Mouse (Mus musculus): ENCODE results near the gene BC030867.

The BC030867 gene

DNA sequence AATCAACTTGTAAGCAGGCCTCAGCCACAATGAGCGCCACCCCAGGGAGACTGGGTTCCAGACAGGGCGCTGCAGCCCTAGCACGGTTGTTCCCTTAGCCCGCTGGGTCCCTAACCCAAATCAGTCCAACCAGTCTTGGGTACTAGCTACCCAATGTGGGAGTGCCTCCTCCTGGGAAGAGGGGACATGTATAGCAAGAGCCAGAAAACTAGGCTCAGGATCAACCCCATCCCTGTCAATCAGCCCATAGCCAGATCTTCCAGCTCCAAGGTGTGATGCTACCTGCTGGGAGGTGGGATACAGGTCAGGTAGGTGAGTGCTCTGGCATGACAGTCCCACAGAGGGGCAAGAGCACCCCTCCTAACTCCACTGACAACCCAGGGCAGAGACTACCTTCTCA, 41.5 kb downstream of the BC030867 start:
- DNase-seq (ENCODE audit: inconsistent ontology term): no peak

DNA sequence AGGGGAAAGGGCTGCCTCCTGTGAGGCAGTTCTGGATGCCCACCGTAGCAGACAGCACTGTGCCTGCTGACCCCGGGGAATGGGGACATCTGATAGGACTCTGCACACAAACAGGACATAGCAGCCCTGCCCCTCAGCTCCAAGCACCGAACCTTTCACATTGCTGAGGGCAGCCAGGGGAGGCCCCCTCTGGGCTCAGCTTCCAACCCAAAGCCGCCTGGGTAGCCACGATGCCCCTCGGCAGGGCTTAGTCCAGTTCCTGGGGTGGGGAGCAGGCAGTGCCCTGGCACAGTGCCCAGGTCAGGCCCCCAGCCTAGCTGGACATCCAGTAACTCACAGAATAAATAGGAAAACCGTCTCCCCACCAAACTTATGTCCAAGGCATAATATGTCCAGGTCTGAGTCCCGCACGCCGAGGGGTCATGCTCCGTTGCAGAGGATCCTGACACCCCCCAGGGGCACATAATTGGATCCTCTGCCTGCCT, 42.4 kb downstream of the BC030867 start:
- no peak for DNase-seq (ENCODE audit: inconsistent ontology term)

DNA sequence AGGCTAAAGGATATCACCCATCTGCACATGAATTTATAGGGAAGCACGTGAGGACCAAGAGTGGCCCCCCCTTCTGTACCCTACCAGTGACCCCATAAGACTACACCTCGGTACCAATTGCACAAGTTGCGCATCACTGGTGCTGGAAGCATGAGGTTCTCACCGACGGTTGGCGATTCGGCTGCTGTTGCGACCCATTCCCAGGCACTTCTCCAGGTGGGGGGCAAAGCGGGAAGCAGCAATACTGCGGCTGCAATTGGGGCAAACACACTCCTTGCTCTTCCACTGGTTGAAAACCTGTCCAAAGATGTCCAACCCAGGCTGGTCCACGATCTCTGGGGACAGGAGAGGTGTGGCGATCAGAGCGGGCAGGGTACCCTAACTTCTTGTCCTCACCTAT, 45.3 kb downstream of the BC030867 start:
- no peak for DNase-seq (ENCODE audit: inconsistent ontology term)

DNA sequence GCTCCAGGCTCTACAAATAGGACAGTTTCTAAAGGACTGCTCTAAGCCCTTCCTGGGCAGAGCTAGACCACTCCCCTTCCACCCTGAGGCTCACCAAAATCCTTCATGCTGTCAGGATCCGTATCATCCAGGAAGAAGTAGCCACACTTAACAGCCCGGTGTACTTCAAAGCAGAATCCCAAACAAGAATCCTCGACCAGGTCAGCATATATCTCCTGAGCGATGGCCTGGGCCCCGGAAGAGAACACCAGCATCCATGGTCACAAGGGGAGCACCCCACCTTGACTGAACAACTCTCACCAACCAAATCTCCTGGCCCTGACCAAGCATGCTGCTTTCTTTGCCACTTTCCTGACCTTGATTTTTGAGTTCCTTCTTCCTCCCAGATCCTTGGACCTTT, 45.7 kb downstream of the BC030867 start:
- no peak for DNase-seq (ENCODE audit: inconsistent ontology term)

DNA sequence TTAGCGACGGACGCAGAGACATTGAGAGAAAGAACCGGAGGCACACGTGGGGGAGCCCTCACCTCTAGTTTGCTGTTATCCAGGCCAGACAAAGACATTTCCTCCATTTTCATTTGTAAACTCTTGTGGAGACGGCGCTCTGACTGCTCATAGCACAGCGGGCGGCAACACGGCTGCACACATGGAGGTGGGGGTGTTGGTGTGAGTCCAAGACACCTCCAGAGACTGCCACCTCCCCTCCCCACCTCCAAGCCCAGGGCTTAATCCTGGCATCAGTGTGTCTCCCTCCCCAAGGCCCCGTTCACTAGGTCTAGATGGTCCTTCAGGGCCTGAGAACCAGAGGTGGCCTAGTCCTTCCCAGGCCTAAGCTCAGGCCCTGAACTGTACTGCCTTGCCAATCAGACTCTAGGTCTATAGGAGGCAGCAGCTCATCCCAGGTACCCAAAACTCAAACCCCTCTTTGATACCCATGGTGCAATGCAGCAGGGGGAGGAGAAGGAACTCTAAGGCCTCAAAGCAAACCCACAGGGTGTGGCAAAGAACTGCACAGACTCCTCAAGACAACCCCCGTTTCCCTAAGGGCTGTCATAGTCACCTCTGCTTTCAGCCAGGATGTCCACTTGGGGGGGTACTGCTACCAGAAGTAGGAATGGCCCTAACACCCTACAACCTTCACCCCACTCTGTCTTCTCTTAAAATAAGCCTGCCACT, 46.4 kb downstream of the BC030867 start:
- DNase-seq (ENCODE audit: inconsistent ontology term): peak; percentile 28

DNA sequence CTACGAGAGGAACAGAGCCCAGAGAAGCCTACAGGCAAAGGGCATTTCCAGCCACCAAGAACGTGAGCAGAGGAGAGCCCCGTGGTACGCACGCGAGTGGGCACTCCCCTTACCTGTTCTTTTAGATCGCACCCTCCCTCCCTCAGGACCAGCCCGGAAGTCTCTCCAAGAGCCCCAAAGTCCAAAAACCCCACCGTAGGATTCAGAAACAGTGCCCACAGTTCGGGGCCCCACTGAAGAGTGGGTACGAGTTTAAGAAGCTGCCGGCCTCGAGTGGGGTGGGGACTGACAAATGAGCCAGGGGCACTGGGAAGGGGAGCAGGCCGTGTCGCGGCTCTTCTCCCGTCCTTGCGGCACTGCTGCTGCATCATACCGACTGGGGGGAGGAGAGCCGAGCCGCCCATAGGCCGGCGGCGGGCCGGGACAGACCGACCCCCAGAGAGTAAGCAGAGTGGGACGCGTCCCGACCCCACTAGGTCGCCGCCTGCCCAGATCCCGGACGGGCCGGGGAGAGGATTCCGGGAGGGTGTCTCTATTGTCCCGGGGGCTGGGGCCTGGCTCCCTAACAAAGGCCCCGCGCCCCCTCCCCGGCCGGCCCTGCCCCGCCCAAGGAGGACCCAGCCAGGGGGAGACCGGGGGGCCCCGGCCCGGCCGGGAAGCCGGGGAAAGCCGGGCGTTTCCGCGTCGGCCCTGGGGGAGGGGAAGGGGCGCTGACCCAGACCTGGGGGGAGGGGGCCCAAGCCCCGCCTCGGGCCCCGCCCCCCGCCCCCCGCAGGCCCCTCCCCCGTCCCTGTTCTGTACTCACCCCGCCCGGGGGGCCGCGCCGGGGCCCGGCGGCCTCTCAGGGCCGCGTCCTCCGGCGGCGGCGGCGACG, 47.2 kb downstream of the BC030867 start:
- DNase-seq (ENCODE audit: inconsistent ontology term): peak; percentile 82

DNA sequence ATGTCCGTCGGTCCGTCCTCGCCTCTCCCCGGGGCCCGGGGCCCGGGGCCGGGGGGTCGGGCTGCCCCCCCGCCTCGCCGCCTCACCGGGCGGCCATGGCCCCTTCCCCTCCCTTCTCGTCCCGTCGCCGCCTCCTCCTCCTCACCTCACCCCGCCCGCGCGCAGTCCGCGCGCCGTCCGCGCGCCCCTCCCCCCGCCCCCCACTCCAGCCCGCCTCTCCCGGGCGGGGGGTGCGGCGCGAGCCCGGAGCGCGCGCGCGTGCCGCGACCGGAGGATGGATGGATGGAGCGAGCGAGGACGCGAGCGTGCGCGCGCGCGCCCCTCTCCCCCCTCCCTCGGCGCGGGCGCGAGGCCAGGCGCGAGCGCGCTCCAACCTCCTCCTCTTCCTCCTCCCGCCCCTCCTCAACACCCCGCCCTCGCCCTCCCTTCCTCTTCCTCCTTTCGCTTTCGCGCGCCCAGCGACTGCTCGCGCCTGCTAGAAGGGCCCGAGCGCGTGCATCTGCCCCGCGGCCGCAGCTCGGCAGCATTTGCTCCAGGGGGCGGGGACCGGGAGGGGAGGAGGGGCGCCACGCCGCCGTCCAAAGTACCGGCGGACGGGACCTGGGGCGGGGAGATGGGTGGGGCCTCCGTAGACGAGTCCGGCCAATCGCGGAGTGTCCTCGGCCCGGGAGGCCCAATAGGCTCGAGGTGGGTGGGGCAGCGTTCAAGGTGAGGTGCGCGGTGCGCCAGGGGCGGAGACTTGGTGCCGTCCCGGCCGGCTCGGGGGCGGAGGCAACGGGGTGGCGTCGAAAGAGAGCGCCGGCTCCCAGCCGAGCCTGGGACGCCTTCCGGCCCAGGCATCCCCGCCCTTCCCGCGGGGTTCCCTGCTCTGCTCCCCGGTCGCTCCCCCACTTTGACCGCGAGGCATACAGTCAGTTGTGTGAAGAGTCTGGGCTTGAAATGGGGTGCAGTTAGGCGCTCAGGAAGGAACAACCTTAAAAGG, 48.1 kb downstream of the BC030867 start, which contains the start of gene Atxn7l3:
TSS of gene Atxn7l3 (minus strand) at position 141 of the 982 bp plus-strand sequence.
- peak; percentile 100 for DNase-seq (ENCODE audit: inconsistent ontology term)

DNA sequence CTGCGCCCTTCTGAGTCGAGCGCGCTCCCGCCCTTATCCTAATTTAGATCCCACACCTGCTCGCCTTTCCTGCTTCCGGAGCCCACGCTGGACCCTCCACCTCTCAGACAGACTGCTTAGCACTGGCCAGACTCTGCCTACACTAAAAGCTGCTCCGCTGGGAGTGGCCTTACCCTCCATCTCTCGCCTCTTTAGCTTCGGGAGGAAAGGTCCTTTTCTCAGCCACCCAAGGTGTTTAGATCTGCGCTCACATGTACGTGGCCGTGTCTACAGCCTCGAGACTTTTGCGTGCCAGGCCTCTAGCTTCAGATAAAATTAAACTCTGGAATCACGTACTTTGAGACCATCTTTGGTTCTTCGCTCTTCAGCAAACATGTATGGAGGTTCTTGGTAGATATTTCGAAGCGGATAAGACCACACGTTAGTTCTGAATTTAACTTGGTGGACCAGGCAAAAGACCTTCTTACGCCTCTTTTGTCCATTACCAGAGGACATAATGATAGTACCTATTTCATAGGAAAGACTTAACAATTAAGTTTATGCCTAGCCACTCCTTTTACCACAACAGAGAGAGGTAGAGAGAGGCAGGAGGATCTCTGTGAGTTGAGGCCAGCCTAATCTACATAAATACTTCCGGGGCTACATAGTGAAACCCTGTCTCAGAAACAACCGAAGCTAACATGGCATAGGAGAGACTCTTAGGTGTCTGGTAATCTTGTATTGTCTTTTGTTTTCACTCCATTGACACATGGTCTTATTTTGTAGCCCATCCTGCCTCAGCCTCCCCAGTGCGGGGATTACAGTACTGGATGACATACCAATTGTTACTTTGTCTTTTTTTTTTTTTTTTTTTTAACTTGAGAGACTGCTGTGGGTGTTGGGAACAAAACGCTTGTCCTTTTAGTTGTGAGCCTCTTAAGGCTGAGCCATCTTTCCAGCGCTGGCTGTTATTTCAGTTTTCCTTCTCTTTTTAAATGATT, 49.2 kb downstream of the BC030867 start:
- DNase-seq (ENCODE audit: inconsistent ontology term): no peak

DNA sequence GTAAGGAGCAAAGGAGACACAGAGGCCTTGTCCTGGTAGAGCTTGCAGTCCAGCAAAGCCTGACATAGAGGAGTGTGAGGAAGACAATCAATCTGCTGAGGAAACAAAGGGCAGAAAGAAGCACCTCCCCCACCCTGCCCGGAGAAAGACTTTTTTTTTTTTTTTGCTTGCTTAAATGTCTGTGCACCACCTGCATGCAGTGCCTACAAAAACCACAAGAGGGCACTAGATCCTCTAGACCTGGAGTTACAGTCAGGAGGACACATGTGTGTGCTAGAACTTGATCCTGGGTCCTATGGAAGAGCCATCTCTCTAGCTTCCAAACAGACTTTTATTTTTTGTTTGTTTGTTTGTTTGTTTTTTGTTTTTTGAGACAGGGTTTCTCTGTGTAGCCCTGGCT, 51.2 kb downstream of the BC030867 start:
- peak; percentile 32 for DNase-seq (ENCODE audit: inconsistent ontology term)

DNA sequence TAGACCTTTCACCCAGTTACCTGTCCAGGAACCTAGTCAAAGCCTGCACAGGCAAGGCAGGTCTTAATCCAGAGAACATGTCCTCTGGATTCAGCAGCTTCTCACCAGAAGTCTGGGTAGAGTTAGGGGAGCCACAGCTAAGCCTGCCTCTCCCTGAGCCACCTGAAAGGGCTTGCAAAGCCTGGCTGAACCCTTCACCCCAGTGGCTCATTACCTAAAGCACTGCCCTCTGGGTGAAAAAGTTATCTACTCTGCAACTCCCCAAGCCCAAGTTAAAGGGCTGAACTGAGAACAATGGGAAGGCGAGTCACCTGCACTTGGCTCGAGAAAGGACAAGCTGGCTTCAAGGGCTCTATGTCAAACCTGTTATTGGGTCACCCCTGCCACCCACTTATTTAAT, 55.5 kb downstream of the BC030867 start:
- DNase-seq (ENCODE audit: inconsistent ontology term): no peak

DNA sequence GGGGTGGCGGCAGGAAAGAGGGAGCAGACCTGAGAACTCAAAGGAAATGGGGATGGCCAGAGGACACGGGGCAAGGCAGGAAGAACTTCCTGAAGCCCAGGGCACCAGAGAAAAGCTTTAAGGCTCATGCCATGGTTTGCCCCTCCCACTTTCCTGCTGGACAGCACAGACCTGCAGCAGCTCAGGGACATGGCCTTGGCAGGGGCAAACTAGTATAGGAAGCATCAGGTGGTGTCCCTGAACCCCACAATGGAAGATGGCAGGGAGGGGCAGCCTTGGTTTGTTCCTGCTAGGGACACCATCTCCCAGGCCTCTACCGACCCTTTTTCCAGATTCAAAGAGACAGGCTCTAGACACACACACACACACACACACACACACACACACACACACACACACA, 56.7 kb downstream of the BC030867 start:
- no peak for DNase-seq (ENCODE audit: inconsistent ontology term)

DNA sequence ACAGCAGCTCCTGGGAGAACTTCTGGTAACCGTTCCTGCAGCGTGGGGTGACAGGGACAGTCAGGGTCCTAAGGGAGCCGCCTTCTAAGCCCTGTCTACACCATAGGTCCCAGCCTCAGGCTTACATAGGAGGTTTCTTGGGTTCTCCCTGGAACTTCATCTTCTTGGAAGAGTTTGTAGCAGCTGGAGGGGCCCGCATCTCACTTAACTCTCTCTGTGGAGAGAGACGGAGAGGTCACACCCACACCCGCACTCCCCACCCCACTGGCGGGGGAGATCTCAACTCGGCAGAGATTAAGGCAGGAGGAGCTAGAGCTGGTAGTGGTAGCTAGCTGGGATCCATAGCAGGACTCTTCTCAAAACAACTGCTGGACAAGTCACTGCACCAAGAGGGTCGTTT, 59.4 kb downstream of the BC030867 start:
- no peak for DNase-seq (ENCODE audit: inconsistent ontology term)

DNA sequence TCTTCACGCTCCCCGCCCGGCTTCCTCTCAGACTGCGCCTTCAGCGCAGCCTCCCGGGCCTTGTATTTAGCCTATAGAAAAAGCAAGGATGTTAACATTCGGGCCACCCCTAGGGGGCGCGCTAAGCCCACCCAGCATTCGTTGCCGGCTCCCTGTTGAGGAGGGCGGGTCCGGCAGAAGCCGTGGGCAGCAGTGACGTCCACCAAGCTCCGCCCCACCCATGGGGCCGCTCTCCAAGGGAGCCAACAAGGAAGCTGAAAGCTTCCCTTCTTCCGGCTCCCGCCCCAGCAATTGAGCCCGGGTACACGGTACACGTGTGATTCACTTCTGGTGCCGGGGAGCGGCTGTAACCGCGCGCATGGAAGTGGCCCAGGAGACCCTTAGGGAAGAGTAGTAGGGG, 60.3 kb downstream of the BC030867 start:
- DNase-seq (ENCODE audit: inconsistent ontology term): peak; percentile 99

DNA sequence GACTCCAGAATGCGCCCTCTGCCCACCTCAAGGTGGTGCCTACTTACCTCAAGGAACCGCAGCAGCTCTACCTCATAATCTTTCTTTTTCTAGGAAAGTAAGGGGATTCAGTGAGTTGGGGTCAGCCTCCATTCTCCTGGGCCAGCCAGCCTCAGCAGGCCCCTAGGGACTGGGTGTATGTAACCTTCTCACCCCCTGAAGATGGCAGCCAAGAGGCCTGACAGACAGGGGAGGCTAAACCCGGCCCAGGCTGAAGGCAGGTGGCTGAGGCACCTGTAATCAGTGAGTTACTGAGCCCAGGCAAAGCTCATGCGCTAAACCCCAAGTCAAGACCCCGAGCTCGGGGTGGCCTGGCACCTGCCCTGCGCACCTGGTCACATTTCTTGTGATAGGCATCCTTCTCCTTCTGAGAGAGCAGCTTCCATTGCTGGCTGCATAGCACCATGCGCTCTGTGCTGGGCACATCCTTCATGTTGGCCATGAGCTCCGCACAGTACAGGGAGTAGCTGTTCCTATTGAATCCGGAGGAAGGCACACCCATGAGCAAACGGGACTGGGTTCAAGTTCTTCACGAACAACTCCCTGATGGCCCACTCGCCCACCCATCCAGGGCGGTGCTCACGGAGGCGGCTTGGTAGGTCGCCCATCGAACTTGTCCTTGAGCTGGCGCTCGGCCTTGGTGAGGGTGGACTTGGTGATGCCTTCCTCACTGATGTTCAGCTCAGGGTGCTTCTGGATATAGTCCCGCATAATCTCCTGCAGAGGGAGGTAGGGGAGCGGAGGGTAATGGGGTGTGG, 61.3 kb downstream of the BC030867 start:
- DNase-seq (ENCODE audit: inconsistent ontology term): no peak

DNA sequence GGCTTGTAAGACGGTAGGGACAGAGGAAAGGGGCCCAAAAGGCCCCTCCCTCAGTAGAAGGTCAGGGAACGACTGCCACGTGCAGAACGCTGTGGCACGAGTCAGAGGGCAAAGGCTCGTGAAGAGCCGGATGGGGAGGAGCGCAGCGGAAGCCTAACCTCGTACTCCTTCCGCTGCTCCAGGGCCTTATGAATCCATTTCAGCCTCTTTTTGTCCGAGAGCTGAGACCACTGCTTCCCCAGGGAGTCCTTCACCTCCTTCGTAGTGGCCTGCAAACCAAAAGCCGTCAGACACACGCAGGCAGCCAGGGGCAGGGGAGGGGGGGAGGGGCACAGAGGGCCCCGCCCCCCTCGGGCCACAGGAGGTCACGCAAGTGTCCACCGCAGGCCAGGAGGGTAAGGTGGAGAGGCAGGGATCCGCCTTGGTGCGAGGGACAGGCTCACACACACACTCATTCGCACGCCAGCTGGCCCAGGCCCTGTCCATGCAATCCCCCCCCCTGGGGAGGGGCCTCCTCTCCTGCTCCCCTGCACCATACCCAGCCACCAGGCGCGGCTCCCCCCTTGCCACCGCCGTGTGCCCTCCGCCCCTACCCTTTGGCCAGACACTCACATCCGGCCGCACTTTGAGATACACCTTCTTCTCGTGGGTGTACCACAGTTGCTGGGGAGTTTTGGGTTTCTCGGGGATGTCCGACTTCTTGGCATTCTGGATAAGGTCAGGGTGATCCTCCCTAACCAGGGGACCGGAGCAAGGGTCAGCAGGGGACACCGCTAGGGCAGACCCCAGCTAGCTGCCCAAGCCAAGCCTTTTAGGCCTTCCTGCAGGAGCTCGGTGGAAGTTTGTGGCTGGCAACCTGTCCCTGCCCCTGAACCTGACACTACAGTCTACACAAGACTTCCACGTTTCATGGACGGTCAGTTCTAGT, 62.4 kb downstream of the BC030867 start:
- no peak for DNase-seq (ENCODE audit: inconsistent ontology term)

DNA sequence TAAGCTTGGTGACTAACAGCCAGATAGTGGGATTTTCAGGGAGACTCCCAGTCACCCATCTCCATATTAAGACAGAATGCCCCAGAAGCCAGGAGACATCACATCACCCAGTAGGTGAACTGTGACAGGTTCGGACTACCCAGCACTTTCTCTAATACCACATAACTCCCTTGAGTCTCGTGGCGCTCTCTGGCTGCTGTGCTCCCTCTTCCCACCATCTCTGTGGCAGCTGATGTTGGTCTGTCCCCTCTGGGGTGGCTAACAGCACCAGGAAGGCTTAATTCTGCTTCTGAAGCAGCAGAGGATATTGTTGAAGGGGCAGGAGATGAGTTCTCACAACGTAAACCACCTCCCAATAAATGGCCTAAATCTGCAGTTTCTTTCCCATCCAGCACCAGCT, 63.3 kb downstream of the BC030867 start:
- no peak for DNase-seq (ENCODE audit: inconsistent ontology term)

DNA sequence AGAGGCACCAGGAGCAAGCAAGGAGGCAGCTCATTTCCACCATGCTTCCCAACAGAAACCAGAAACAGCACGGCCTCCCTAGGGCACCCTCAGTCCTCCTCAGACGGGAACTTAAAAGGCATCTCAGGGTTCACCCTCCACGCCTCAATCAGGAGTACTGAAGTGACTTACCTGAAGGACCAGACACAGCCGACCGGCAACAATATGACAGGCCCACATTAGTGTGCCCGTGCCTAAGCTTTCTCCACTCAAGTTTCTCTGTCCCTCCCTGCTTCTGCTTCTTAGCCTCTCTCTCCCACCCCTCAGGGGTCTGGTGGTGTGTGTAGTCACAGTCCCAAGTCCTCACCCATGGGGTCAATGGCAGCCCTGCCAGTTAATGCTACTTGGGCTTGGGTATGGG, 63.9 kb downstream of the BC030867 start:
- no peak for DNase-seq (ENCODE audit: inconsistent ontology term)

DNA sequence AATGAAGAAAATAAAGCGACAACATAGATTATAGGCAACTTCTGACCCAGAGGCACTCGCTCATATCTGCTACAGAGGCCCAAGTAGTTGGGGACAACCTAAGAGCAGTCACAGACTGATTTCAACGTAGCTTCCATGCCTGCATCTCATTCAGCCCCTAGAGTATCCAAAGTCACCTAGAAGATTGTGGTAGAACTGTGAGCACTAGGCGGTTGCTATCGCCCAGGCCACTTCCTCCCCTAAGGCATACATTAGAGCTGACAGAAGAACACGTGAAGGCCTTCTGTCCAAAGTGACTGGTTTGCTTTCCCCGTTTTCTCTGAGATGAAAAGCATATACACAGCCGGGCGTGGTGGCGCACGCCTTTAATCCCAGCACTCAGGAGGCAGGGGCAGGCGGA, 65.6 kb downstream of the BC030867 start:
- DNase-seq (ENCODE audit: inconsistent ontology term): no peak
